Mouse (Mus musculus): Measurements from ENCODE around the gene Lrch1. TPM values are rescaled to one million over a fixed set of nuclear protein-coding genes. Genes with fewer than 3 reads are reported as not detected.

The Lrch1 gene
- polyA plus RNA-seq, 1 experiment from 2014 or later = 25.5 TPM

DNA sequence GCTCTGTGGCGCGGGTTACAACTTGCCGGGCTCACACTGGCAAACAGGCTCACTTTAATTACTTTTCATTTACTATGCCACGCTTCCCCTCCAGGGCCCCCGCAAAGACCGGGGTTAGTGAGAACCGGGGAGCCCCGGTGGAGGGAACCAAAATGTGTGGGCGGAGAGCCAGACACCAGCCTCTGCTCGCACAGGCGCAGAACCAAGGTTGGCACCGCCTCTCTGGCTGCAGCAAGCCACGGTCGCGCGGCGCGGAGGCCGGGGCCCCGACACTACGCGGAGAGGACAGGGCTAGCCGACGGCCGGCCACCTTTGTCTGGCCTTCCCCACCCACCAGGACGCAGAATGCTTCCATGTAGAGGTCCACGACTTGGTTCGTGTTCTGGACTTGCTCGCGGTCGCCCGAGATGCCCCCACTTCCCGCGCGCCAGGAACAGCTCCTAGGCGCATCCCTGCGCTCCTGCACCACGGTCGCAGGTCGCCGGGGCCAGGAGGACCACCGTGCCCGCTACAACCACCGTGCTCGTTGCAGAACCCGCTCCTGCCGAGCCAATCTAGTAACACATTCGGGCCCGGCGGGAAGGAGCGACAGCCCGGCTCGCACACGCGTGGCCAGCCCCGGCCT, 813 bp downstream of the Lrch1 start:
- peak; percentile 88 for DNase-seq (ENCODE audit: low spot score)

DNA sequence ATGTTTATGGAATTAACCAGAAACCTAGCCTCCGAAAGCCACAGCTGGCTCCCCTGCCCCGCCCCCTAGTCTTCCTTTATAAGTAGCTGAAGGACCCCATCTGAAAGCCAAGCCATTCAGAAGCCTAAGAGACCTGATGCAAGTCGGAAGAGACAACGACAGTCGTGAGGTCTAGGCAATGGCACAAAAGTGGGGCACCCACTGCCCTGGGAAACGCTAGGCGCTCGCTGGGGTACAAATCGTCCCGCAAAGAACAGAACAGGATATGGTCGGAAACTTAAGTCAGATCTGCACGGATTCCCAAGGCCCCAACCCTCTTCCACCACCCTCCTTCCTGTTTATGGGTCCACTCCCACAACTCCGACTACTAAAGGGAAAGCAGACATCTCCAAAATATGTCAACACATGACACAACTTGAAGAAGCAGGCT, 1.3 kb downstream of the Lrch1 start:
- no peak for DNase-seq (ENCODE audit: low spot score)

DNA sequence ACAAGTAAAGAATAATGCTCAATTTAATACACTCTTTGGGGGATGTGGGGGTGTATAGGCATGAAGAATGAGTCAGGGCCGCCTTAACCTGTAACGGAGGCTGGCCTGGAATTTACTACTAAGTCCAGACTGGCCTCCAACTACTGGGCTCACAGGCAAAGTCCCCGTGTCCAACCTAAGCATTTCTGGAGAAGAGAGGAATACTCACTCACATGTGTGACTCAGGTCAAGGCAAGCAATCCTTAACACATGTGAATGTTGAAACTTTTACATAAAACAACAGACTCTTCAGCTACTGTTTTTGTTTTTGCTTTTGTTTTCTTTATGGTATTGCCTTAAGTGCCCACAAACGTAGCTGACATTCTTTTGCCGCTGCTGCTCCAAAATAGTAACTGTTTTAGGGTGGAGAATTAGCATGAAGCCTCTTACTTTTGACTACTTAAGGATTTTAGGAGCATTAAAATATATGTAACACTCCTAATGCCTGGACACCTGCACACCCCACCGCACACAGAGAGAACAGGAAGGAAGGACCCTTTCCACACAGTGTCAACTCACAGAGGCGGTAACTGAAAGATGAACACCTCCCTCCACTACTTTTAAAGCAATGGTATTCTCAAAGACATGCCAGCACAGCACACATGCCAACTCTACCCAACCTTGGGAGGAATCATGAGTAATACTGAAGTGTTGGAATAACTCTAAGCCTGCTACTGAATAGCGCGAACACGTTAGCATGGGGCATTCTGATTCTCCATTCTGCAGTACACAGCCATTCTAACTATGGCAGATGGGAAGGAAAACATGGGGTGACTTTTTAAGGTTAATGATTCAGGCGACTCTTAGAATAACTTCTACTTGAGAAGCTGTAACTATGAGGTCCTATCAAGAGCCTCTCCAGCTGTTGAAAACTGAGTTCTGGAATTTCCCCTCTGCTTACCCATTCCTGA, 2.1 kb downstream of the Lrch1 start:
- DNase-seq (ENCODE audit: low spot score) = peak; percentile 47

DNA sequence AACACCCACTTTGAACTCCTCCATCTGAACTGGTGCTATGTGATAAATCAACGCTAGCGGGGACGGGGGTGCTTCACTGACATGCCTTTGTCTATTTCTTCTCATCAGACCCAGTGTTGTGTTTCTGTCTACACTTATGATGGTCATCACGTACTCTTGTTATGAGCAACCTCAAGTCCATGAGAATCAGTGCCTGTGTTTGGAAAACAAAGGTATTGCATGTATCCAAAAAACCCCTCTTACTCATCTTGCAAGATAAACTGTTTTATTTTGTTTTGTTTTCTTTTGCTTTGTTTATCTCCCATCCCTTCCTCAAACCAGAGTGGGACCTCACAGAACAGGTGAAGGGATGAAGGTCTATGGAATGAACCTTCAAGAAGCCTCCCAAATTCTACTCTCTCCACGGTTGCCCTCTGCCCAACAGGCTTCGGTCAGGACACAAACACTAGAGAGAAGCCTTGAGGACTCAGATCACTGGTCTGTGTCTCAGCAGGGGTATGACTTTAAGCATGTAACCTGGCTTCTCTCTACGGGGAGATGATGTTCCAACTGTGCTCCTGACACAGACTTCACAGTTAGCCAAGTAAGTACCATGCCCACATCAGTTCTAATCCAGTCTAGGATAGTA, 3.4 kb downstream of the Lrch1 start:
- no peak for DNase-seq (ENCODE audit: low spot score)

DNA sequence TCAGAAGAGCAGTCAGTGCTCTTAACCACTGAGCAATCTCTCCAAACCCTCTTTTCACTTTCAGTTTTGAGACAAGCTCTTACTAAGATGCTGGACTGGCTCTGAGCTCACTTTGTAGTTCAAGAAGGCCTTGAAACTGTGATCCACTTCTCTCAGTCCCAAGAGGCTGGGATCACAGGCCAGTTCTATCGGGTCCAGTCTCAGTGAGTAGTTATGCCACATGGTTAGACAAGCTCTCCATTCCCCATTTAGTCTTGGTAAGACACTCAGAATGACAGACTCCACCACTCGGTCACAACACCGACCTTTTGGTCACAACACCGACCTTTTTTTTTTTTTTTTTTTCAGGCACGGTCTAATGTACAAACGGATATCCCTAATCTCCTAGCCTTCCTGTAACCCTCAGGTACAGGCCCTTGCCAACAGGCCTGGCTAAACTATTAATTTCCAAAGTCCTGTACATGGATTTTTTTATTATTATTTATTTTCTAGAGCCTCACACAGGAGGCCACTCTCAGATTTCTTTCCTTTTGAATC, 4.0 kb downstream of the Lrch1 start:
- DNase-seq (ENCODE audit: low spot score) = no peak

DNA sequence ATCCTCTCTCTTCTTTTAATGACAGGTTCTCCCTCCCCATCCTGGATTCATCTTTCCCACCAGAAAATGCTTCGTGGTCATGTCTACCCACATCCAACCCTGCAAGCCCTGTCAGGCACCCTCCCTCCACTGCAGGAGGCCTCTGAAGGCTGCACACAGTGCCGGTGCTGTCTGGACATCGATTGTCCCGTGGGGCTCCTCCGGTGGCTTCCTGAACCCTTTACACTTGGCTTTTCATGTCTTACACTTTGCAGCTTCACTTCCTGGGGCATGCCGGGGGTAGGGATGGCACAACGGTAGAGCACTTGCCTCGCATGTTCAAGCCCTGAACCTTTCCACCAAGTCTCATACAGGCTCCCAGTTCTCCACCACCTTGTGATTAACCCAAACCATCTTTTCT, 4.7 kb downstream of the Lrch1 start:
- peak; percentile 37 for DNase-seq (ENCODE audit: low spot score)

DNA sequence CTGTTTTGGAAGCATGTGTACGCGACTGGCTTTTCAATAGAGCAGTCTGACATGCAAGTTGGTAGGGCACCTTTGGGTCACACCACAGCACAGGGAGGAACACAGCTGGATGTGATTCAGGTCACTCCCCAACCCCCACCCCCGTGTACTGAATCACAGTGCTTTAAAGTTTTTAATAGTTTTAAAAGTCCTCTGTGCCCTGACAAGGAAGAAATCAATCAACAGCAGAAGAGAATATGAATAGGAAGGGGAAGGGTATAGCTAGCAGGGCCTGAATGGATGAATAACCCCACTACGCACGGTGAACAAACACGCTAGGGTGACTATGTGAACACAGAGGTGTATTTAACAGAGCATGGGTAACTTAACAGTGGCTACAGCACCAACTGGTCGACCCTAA, 6.1 kb downstream of the Lrch1 start:
- DNase-seq (ENCODE audit: low spot score) = no peak

DNA sequence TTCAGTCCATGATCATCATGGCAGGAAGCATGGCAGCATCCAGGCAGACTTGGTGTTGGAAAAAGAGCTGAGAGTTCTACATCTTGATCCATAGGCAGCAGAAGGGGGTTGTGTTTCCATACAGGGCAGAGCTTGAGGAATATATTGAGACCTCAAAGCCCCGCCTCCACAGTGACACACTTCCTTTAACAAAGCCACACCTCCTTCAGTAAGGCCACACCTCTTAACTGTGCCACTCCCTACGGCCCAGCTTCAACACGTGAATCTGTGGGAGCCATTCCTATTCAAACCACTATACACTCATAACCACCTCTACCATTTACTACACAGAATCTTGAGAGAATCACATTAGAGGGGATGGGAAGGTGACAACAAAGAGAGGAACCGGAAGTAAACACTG, 6.9 kb downstream of the Lrch1 start:
- no peak for DNase-seq (ENCODE audit: low spot score)

DNA sequence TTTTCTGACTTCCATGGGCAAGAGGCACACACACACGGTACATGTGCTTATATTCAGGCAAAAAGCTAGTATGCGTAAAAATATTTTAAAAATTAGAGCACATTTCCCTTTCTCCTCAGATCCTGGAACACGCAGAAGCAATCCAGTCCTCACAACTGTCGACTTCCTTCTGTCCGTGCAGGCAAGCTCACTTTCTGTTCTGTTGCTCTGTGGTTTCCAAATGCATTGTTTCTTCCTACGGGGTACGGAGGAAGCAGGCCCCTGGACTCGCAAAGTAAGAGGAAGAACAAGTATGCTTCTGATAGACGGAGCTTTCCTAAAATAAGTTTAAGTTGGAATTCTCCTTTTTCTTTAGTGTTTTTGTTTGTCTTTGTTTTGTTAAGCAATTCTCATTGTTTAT, 8.3 kb downstream of the Lrch1 start:
- no peak for DNase-seq (ENCODE audit: low spot score)

DNA sequence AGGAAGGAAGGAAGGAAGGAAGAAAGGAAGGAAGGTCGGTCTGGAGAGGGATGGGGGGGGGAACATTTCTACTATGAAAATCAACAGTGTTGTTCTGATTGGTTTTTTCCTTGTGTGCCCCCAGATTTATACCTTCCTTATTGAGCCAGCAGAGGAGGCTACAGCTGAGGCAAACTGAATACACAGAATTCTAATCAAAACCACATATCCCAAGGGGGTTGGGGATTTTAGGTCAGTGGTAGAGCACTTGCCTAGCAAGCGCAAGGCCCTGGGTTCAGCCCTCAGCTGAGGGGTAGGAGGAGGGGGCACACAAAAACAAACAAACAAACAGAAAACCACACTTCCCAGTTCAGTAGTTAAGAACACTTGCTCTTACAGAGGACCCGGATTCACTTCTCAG, 8.8 kb downstream of the Lrch1 start:
- no peak for DNase-seq (ENCODE audit: low spot score)

DNA sequence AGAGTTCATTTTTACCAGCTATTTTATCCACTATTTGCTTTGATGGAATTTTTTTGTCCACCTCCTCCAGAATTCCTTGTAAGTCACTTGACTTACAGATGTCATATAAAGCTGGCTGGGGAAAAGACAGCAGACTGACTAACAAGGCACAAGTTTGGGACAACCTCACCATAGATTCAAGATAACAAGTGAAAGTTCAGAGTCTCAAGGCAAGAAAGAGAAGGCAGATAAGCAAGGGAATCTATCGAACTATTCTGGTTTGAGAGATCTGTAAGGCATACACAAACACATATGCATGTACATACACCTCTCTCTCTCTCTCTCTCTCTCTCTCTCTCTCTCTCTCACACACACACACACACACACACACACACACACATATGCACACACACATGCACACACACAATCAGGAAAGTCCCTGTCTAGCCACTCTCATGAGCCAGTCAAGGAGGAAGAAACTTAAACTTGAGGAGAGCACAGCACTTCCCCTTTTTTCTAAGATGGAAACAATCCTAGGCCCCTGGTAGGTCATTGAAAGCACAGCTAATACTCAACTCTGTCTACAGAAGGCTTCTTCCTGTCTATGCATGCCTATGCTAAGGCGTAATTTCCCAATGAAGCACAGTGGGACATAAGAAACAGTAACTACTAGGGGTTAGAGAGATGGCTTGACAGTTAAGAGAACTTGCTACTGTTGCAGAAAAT, 11.0 kb downstream of the Lrch1 start:
- DNase-seq (ENCODE audit: low spot score) = no peak

DNA sequence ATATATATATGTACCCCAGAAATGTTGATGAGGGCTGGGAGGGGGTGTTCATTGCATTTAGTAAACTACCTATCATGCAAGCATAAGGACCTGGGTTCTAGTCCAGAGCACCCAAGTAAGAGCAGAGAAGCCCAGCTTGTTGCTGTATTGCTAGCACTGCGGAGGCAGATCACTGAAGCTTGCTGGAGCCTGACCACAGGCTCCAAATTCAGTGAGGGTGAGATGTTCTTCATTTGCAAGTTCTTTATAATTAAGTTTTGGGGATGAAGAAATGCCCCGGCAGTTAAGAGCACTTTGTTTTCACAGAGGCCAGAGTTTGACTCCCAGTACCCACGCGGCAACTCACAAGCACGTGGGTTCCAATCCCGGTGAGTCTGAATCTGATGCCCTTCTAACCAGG, 12.6 kb downstream of the Lrch1 start:
- no peak for DNase-seq (ENCODE audit: low spot score)

DNA sequence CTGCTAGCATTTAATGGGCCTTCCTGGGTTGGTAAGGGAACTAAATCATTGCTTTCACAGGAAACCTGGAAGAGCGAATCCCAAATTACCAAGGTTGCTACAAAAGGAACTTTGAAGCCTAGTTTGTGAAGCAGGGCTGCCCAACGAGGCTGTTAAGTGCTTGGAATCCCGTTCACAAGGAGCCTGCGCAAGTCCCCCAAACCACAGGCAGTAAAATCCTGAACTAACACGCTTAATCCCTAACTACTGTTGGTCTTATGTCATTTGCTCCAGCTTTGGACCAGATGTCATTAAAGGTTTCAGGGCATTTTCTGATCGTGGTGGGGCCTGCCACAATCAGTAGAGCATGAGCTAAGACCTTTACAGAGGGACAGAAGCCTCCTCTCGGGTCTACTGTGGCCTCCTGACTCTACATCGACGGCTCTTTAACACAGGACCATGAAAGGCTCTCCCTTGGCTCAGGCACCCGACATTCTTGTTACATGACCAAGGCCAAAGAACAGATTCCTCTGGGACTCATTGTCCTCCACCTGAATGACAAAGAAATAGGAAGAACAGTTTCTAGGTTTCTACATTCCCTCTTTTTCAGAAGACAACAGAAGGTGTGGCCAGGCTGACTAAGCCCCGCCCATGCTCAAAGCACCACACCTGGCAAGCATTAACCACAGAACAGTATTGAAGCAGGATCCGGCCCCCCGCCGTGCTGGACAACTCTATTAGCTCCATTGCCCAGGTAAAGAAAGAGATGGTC, 13.5 kb downstream of the Lrch1 start:
- DNase-seq (ENCODE audit: low spot score) = no peak

DNA sequence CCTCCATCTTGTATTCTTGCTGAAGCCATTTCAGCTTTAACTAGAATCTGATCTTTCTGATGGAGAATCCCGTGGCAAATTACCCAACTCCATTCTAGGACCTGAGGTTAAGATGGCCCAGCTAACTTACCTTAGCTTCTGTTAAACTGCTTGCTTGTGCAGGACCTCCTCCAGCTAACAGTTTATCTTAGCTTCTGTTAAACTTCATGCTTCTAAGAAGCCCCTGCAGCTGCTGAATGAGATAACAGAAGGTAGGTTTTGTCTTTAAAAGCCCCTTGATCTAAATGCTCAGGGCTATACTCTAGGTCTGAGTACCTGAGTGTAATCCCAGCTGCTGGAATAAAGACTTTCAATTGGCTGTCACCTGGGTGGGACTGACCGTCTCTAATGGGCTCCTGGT, 17.9 kb downstream of the Lrch1 start:
- no peak for DNase-seq (ENCODE audit: low spot score)

DNA sequence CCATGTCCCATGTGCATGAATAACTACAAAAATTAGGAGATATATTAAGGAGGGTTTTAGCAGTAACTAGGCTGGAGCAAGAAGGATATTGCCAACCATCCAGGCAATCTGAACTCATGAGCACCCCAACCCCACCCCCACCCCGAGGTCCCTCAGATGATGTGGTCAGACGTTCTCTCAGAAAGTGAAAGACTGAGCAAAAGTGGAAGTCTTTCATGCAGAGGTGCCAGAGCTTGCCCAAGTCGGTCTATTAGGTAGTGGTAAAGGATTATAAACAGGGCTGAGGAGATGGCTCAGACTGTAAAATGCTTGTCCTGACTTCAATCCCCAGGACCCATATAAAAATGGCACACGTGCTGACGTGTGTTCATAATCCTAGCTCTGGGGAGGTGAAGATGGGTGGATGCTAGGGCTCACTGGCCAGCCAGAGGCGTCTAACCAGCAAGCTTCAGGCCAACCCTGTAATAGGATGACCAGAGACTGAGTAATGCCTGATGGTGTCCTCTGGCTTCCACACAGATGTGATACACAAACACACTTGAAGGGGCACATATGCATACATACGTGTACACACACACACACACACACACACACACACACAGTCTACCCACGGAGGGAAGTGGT, 18.8 kb downstream of the Lrch1 start:
- no peak for DNase-seq (ENCODE audit: low spot score)

DNA sequence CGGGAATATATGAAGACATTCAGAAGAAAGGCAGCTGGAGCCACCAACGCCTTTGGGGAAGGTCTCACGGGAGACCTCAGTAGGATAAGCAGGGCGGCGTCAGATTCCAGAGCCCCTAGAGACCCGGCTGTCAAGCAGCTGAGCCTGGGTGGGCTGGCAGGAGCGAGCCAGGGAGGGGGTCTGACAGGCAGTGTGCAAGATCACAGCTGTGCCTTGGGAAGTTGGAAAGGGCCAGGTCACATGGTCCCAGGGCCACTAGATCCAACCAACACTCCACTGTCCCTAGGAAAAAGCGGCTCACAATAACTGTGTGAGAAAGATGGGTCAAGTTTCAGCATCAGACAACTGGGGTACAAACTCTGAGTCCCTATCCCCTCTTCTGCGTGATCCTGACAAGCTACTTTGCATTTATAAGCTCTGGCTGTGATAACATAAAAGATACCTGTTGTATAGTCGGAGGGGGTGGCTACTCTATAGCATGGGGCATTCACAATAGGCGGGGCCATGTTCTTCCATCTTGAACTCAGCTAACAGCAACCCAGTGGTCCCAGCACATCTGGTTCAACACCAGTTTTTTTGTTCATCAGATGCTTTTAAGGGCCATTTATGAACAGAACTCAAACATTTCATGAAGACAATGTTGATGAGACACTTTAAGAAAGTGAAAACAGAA, 20.6 kb downstream of the Lrch1 start:
- DNase-seq (ENCODE audit: low spot score) = no peak

DNA sequence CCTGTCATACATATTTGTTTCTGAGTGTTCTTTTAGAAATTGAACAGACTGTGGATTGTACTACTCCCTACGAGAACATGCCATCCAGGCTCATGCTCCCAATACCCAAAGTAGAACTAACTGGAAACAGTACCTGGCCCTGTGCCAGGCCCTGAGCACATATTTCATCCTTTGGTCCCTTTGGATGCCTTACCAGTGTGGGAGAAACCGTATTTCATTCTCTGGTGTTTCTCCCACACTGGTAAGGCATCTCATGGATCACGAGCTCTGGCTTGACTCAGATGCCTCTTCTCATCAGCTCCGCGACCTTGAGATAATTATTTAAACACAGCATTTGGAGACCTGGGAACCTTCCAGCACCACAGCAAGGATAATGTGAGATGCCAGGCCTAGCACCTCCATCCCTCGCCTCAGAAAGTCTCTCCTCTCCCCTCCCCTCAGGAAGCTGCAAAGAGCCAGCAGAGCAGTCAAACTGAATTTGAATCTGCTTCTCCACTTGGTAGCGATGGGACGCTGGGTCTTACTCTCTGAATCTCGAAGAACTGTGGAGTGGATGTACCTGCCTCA, 21.6 kb downstream of the Lrch1 start:
- no peak for DNase-seq (ENCODE audit: low spot score)

DNA sequence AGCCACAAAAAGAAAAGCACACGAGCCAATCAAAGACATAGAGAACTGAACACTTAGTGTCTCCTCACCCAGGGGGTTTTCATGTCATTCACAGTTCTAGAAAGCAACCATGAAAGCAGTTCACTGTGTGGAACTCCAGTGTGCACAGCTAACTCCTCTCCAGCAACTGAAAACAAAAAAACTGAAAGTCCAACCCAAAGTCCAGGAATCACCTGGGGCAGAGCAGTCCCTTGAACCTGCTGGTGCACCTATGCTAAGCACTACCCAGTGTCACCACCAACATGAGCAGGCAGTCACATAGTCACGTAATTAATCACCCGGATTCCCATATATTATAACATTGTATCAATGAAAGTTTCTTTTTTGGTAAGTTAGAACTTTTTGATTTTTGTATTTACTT, 23.2 kb downstream of the Lrch1 start:
- no peak for DNase-seq (ENCODE audit: low spot score)

DNA sequence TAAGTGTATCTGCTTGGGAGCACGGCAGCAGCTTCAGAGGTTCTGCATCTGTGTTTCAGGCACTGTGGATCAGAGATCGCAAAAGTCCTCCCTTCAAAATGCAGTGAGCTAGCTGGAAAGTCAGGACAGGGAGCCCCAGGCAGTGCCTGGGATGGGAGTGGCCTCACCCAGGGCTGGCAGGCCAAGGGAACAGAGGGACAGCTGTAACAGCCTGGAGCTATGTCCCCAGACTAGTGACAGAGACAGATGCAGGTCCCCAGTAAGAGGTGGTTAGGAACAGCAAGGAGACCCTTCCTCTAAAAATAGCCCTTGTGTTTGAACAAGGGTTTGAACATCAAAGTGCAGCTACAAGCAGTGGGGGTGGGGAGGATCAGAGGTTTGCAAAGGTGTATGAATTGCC, 23.6 kb downstream of the Lrch1 start:
- DNase-seq (ENCODE audit: low spot score) = no peak

Measured in thymus, postnatal 0 days (tissue).